8 mouse cellular contexts compared by ENCODE assay signal in the genomic region with DNA sequence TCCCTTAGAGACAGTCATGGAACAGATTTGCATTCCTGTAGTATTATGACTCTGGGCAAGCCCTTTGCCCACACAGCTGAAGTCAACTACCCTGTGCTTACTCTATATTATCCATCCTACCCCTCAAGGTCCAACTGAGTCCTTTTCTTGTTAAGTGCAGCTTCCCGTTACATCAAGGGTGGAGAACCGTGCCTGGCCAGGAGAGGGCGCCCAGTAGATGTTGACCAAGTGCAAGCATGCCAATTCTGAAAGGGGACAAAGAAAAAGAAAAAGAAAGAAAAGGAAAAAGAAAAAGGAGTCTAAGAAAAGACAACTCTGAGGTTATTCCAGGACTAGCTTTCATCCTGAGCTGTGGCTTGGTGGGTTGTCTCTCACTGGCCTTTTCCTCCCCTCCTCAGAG.
DNase-seq lines count a peak whose midpoint lies in the region; ATAC-seq and TF ChIP-seq lines count a peak whose summit lies in the region.

No protein-coding gene starts in this region.

- no peak for DNase-seq in testis, postnatal 14 days (ENCODE audit: low spot score)
- peak; percentile 64 for DNase-seq in c-Kit-positive CD71-negative TER-119-negative erythroid progenitor cells, embryonic 14.5 days (ENCODE audit: low read depth)
- peak; percentile 78 for DNase-seq in forebrain, embryonic 14.5 days (ENCODE audit: low spot score)
- peak; percentile 78 for DNase-seq in kidney, postnatal 0 days (ENCODE audit: low spot score)
- DNase-seq in liver, embryonic 13.5 days: peak; percentile 29
- peak; percentile 70 to 82 for DNase-seq in right cerebral cortex, postnatal 10 days (ENCODE audit: low spot score in 2 of 2)
- peak; percentile 63 to 73 for DNase-seq in urinary bladder, postnatal 36 days (ENCODE audit: low spot score in 2 of 2)

- no peak overlapping the region for H3K4me3 ChIP-seq in testis, adult 2 months (ENCODE audit: control insufficient read depth, low read depth, low read length)
- no peak overlapping the region for H3K4me3 ChIP-seq in forebrain, embryonic 14.5 days (ENCODE audit: low read depth, low read length)
- no peak overlapping the region for H3K4me3 ChIP-seq in kidney, postnatal 0 days (replicated peaks; ENCODE audit: low read depth, low read length)
- H3K4me3 ChIP-seq in liver, embryonic 13.5 days (replicated peaks): no peak overlapping the region

- no peak overlapping the region for H3K27ac ChIP-seq in testis, adult 2 months (ENCODE audit: control insufficient read depth, insufficient read depth, low read depth, low read length)
- no peak overlapping the region for H3K27ac ChIP-seq in forebrain, embryonic 14.5 days (ENCODE audit: low read depth, low read length)
- no peak overlapping the region for H3K27ac ChIP-seq in kidney, postnatal 0 days
- H3K27ac ChIP-seq in liver, embryonic 13.5 days: no peak overlapping the region

- 19% methylated on average over 3 of the region's 3 CpGs for WGBS in forebrain, embryonic 14.5 days
- WGBS in kidney, postnatal 0 days: 35% methylated on average over 3 of the region's 3 CpGs
- WGBS in liver, embryonic 13.5 days (ENCODE audit: insufficient replicate concordance): 22% methylated on average over 3 of the region's 3 CpGs

- no peaks in the 10 kb centered on the region for H3K36me3 ChIP-seq in testis, adult 2 months (ENCODE audit: control insufficient read depth, insufficient read depth, low read length)
- no peaks in the 10 kb centered on the region for H3K36me3 ChIP-seq in forebrain, embryonic 14.5 days (ENCODE audit: control insufficient read depth, insufficient read depth, low read length)
- H3K36me3 ChIP-seq in kidney, postnatal 0 days (ENCODE audit: insufficient read depth, low read length): peaks cover 7% of the 10 kb centered on the region; the same call in 1 of the 2 replicates
- H3K36me3 ChIP-seq in liver, embryonic 13.5 days: no peaks in the 10 kb centered on the region

- no peak overlapping the region for H3K9ac ChIP-seq in forebrain, embryonic 14.5 days (ENCODE audit: low read length)
- no peak overlapping the region for H3K9ac ChIP-seq in kidney, postnatal 0 days (ENCODE audit: low read depth, low read length)
- no peak overlapping the region for H3K9ac ChIP-seq in liver, embryonic 13.5 days

- H3K4me2 ChIP-seq in forebrain, embryonic 14.5 days (ENCODE audit: low read length): no peak overlapping the region
- H3K4me2 ChIP-seq in kidney, postnatal 0 days (ENCODE audit: low read length): no peak overlapping the region
- H3K4me2 ChIP-seq in liver, embryonic 13.5 days: no peak overlapping the region

- H3K9me3 ChIP-seq in forebrain, embryonic 14.5 days (replicated peaks; ENCODE audit: control insufficient read depth, low read length): no peaks in the 10 kb centered on the region
- no peaks in the 10 kb centered on the region for H3K9me3 ChIP-seq in kidney, postnatal 0 days (replicated peaks; ENCODE audit: low read length)
- no peaks in the 10 kb centered on the region for H3K9me3 ChIP-seq in liver, embryonic 13.5 days (replicated peaks)

- no peaks in the 10 kb centered on the region for H3K27me3 ChIP-seq in testis, adult 2 months (ENCODE audit: control insufficient read depth, insufficient read depth, low read length)
- no peaks in the 10 kb centered on the region for H3K27me3 ChIP-seq in forebrain, embryonic 14.5 days (replicated peaks; ENCODE audit: control insufficient read depth, insufficient read depth, low read length)
- no peaks in the 10 kb centered on the region for H3K27me3 ChIP-seq in kidney, postnatal 0 days (ENCODE audit: insufficient read depth, low read length)
- no peaks in the 10 kb centered on the region for H3K27me3 ChIP-seq in liver, embryonic 13.5 days

- peak; percentile 63; the same call in 1 of the 2 replicates for TF ChIP-seq CTCF in testis, adult 2 months (IDR thresholded peaks at IDR 0.05; ENCODE audit: control insufficient read depth, insufficient read depth, insufficient replicate concordance, low read depth, low read length)
- peak; percentile 83 for TF ChIP-seq CTCF in kidney, postnatal 0 days (IDR thresholded peaks at IDR 0.05; ENCODE audit: low read depth)

- H3K4me1 ChIP-seq in testis, adult 2 months (ENCODE audit: control insufficient read depth, insufficient read depth, low read length): no peaks in the 10 kb centered on the region
- H3K4me1 ChIP-seq in forebrain, embryonic 14.5 days (ENCODE audit: control insufficient read depth, insufficient read depth, low read length): peaks cover 17% of the 10 kb centered on the region
- H3K4me1 ChIP-seq in kidney, postnatal 0 days (replicated peaks; ENCODE audit: insufficient read depth, low read length): peaks cover 24% of the 10 kb centered on the region
- peaks cover 33% of the 10 kb centered on the region for H3K4me1 ChIP-seq in liver, embryonic 13.5 days (replicated peaks)

- TF ChIP-seq POLR2A in testis, adult 2 months (IDR thresholded peaks at IDR 0.05; ENCODE audit: control insufficient read depth, low read depth, low read length): no peak

- ATAC-seq in forebrain, embryonic 14.5 days: no peak
- no peak for ATAC-seq in kidney, postnatal 0 days (replicated peaks; ENCODE audit: low FRiP score, low read depth)
- no peak for ATAC-seq in liver, embryonic 13.5 days (ENCODE audit: low read depth)
